Mouse (Mus musculus) lung, adult 2 months (tissue): ENCODE measurements around the gene Sytl2.

ENCODE experiments used
- CTCF ChIP-seq: fragments of 200-500 bp; IDR thresholded peaks from 2 replicates; pipeline ENCODE4 v1.5.1; 2011; ENCODE audit warnings: mild to moderate bottlenecking, low read length, control low read depth; ENCODE audit not compliant: insufficient read depth
- POLR2A ChIP-seq: fragments of 200-500 bp; IDR thresholded peaks from 2 replicates; pipeline ENCODE4 v1.6.1; 2011; ENCODE audit warnings: low read depth, mild to moderate bottlenecking, control low read depth, low read length, borderline replicate concordance; ENCODE audit errors: extremely low read depth

GRCm38 (mm10) chr7:90301942-90302646 lies at the start of gene Sytl2:
- no peak for TF ChIP-seq CTCF
- no peak; the same call in 1 of the 2 replicates for TF ChIP-seq POLR2A
